In the genomic region with DNA sequence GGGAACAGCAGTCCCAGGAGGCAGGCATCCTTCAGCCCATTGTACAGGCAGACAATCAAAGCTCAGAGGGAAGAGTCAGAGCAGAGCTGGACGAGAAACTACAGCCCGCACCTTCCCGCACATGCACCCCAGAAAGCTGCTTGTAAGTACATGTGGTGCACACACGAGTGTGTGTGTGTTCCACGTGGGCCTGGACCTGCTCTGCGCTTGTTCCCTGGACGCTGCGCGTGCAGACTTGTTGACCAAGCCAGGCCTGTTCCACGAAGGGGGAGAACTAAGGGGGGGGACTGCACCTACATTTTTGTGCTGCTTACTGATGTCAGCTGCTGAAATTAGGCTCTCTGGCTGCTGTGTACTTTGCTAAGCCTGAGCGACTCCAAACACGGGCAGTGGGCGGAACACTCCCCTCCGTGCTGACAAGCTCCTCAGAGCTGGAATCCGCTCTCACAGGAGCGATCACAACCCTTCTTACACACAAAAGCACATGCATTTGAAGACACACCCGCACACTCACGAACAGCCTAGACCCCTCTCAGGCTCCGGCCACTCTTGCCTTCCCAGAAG, we compare ENCODE assay signal across 13 mouse cellular contexts. TPM values are rescaled to one million over a fixed set of nuclear protein-coding genes. Genes with fewer than 3 reads are reported as not detected.
DNase-seq lines count a peak whose midpoint lies in the region; ATAC-seq and TF ChIP-seq lines count a peak whose summit lies in the region.
"Had no signal": no experiment of that assay in that cellular context is flagged by ENCODE, and none has a peak within 500 bp of the region (broad histone marks: within the 10 kb centered on the region; RNA-seq: fewer than 3 reads in every experiment).

No protein-coding gene starts in this region.

- H3K27me3 ChIP-seq in heart, embryonic 11.5 days (ENCODE audit: control insufficient read depth, insufficient read depth, low read length): no peaks in the 10 kb centered on the region
- no peaks in the 10 kb centered on the region; the same call in 1 of the 2 replicates for H3K27me3 ChIP-seq in heart, adult 2 months (ENCODE audit: control insufficient read depth, insufficient read depth, low read length)
- H3K27me3 ChIP-seq: neural tube, embryonic 12.5 days had no signal

- H3K27ac ChIP-seq in heart, embryonic 11.5 days (ENCODE audit: low read depth, low read length): no peak overlapping the region
- H3K27ac ChIP-seq in heart, adult 2 months: no peak overlapping the region
- H3K27ac ChIP-seq: neural tube, embryonic 12.5 days had no signal

- no peak for TF ChIP-seq EP300 in heart, adult 2 months (IDR thresholded peaks at IDR 0.05; ENCODE audit: insufficient read depth, low read depth, low read length)

- no peak for TF ChIP-seq POLR2A in heart, adult 2 months (IDR thresholded peaks at IDR 0.05; ENCODE audit: insufficient read depth, low read depth, low read length)

- H3K79me2 ChIP-seq in heart, adult 2 months (replicated peaks; ENCODE audit: control insufficient read depth, insufficient read depth, low read length): no peaks in the 10 kb centered on the region

- no peaks in the 10 kb centered on the region for H3K36me3 ChIP-seq in heart, embryonic 11.5 days (ENCODE audit: control insufficient read depth, insufficient read depth, low read length)
- H3K36me3 ChIP-seq in heart, adult 2 months (ENCODE audit: control insufficient read depth, insufficient read depth, low read length): no peaks in the 10 kb centered on the region
- H3K36me3 ChIP-seq: neural tube, embryonic 12.5 days had no signal

- intact Hi-C loops in heart, adult 2 months (cut with DNase I): no loop called here
- intact Hi-C loops in left cerebral cortex, postnatal 25 days (cut with DNase I): no loop called here
- intact Hi-C loops in left cerebral cortex, postnatal 10 days (cut with DNase I): no loop called here

- H3K4me2 ChIP-seq in heart, embryonic 11.5 days: peak overlapping the region; percentile 20; the same call in 1 of the 2 replicates
- H3K4me2 ChIP-seq: neural tube, embryonic 12.5 days had no signal

- H3K4me3 ChIP-seq in heart, embryonic 11.5 days (ENCODE audit: low read depth, low read length): no peak overlapping the region
- no peak overlapping the region for H3K4me3 ChIP-seq in heart, adult 2 months
- H3K4me3 ChIP-seq: neural tube, embryonic 12.5 days had no signal

- DNase-seq in heart, adult 2 months: no peak
- peak; percentile 9 for DNase-seq in left cerebral cortex, postnatal 25 days (ENCODE audit: low spot score in 2 of 2)
- no peak for DNase-seq in left cerebral cortex, postnatal 10 days (ENCODE audit: extremely low spot score in 1 of 2, low spot score in 2 of 2)
- DNase-seq in R1 (ENCODE audit: low read depth, low spot score): peak; percentile 6
- DNase-seq in heart, postnatal 4 days: peak; percentile 18
- DNase-seq in layer of hippocampus, adult 8-10 months (ENCODE audit: low spot score in 2 of 2): no peak
- no peak for DNase-seq in thymus, postnatal 14 days
- DNase-seq: B cell, adult 2 months; liver; right cerebral cortex, postnatal 25 days had no signal

- no peak for ATAC-seq in heart, embryonic 11.5 days (replicated peaks; ENCODE audit: insufficient number of reproducible peaks, low FRiP score, low TSS enrichment)
- ATAC-seq: forebrain, embryonic 16.5 days had no signal

- H3K9ac ChIP-seq in heart, embryonic 11.5 days (ENCODE audit: low read depth, low read length): no peak overlapping the region
- no peak overlapping the region for H3K9ac ChIP-seq in heart, adult 2 months (ENCODE audit: low read depth, low read length)
- H3K9ac ChIP-seq: neural tube, embryonic 12.5 days had no signal

- TF ChIP-seq CTCF in heart, adult 2 months (IDR thresholded peaks at IDR 0.05): no peak

- H3K9me3 ChIP-seq in heart, embryonic 11.5 days (replicated peaks; ENCODE audit: control insufficient read depth, low read length): no peaks in the 10 kb centered on the region
- H3K9me3 ChIP-seq: neural tube, embryonic 12.5 days had no signal

- 66% methylated on average over 19 of the region's 19 CpGs for WGBS in heart, embryonic 11.5 days (ENCODE audit: insufficient replicate concordance)
- 56% methylated on average over 19 of the region's 19 CpGs for WGBS in heart, adult 2 months

- H3K4me1 ChIP-seq in heart, embryonic 11.5 days (ENCODE audit: control insufficient read depth, insufficient read depth, low read length): no peaks in the 10 kb centered on the region
- no peaks in the 10 kb centered on the region for H3K4me1 ChIP-seq in heart, adult 2 months (ENCODE audit: control insufficient read depth, insufficient read depth, low read length)
- H3K4me1 ChIP-seq: neural tube, embryonic 12.5 days had no signal

RNA-seq across cellular contexts. Expression of a gene that starts 30.9 kb away (rescaled TPM):
- 14.4 and 17.1 TPM in 2 replicates for polyA plus RNA-seq in heart, embryonic 11.5 days (2014; fragmentation: Nextera tagmentation; extraction: Ambion mirVana)
- total RNA-seq in heart, adult 2 months (2021): 1 to 10 TPM; 5.2 to 7.2 TPM
- 5.8 and 7.9 TPM in 2 replicates for polyA plus RNA-seq in heart, adult 2 months (2012; rRNA removed)
- 10 to 100 TPM; 10.7 to 11.9 TPM for total RNA-seq in left cerebral cortex, postnatal 25 days (2021)
- total RNA-seq in left cerebral cortex, postnatal 10 days (2021): 10 to 100 TPM; 14.6 to 16.2 TPM
- 10 to 100 TPM; 10.2 to 11.9 TPM for total RNA-seq in heart, postnatal 4 days (2021)
- 10 to 100 TPM; 14.3 to 19.9 (median 17.9) TPM for total RNA-seq in layer of hippocampus, adult 8-10 months (2022)

Comparison
In these comparisons a context has a peak if more than half of its experiments do, and no peak if none do; other contexts are left out.
1. DNase-seq: peak in left cerebral cortex, postnatal 25 days (2 of 2), R1 (single experiment) and heart, postnatal 4 days (single experiment); none in heart, adult 2 months (0 of 2), left cerebral cortex, postnatal 10 days (0 of 2), layer of hippocampus, adult 8-10 months (0 of 2) and thymus, postnatal 14 days (single experiment).